Mouse (Mus musculus): ENCODE results near the gene Ribc2.

Ribc2 gene

GRCm38 (mm10) chr15:85131275-85132192 lies at the start of gene Ribc2, which contains the start of gene Smc1b:
Ribc2 (plus strand) TSS chr15:85132078.
Smc1b (minus strand) TSS chr15:85131964.
- peak; percentile 95 for DNase-seq

GRCm38 (mm10) chr15:85085641-85086040 lies 46.2 kb upstream of the Ribc2 start:
- no peak for DNase-seq

DNA sequence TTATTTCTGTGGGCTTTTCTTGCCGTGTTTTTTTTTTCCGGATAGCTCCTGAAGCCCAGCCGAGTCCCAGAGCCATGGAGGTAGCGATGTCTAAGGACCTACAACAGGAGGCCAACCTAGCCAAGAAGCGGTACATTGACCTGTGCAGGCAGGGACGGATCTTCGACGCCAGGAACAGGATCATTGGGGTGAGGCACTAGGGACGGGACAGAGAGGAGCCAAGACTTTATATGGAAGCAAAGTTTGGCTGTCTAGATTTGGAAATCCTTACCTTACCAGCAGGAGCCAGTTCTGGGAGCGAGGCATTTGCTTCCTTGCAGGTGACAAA lies 279 bp downstream of the Ribc2 start:
- DNase-seq = no peak

- no peak for DNase-seq
Measured at GRCm38 (mm10) chr15:85135143-85135542, 3.3 kb downstream of the Ribc2 start.

DNA sequence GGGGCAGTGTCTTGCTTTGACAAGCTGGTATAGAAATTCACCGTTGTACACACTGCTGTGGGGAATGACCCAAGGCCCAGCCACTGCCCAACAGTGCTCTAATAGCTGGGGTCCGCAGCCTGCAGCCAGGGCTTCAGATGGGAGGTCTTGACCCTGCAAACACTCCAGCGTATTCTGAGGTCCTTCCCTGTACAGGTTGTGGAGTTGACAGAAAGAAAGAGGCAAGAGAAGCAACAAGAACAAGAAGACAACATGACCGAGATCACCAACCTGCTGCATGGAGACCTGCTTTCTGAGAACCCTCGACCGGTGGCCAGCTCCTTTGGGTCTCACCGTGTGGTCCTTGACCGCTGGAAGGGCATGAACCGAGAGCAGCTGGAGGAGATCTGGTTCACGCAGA lies 9.4 kb downstream of the Ribc2 start:
- DNase-seq = no peak

GRCm38 (mm10) chr15:85142441-85142840 lies 10.6 kb downstream of the Ribc2 start:
- DNase-seq = no peak

DNA sequence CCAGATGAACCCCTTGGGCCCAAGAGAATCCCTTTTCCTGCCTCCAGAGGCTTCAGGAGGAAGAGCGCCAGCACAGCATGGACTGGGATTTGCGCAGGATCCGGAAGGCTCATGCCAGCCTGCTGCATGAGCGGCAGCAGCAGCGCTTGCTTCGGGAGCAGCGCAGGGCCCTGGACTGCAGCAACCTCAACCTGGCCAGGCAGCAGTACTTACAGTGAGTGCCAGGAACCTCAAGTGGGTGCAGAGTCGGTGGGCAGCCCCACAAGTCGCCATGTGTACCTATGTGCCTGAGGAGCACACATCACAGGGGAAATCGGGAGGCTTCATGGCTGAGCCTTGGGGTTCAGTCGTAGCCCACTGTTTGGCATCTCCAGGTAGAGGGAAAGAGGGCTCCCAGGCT lies 11.3 kb downstream of the Ribc2 start:
- no peak for DNase-seq

DNA sequence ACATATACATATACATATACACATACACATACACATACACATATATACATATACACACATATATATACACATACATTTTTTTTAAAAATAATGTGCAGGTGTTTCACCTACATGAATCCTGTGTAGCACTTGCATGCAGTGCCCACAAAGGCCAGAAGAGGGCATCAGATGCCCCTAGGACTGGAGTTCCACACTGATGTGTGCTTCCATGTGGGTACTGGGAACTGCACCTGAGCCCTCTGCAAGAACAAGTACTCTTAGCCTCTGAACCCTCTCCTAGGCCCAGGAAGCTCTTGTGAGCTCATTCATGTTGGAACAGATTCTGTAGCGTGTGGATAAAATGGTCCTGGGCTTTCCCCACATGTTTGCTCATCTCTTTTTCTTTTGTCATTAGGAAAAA lies 11.9 kb downstream of the Ribc2 start:
- no peak for DNase-seq

DNA sequence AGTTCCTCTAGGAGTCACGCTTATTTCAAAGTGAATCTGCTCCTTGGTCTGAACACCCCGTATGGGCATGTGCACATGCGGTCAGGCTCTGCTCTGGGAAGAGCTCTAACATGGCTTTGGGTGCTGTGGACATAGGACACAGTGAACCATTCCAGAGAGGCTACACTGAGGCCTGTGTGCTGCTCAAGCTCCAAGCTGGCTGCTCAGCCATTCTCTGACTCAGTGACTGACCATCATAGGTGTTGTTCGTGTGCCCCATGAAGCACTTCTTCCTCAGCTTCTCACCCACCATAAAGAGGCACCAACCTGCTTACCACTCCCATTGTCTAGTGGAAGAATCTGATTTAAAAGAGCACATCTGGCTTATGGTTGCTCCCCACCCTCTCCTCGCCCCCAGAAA lies 12.4 kb downstream of the Ribc2 start:
- no peak for DNase-seq

DNA sequence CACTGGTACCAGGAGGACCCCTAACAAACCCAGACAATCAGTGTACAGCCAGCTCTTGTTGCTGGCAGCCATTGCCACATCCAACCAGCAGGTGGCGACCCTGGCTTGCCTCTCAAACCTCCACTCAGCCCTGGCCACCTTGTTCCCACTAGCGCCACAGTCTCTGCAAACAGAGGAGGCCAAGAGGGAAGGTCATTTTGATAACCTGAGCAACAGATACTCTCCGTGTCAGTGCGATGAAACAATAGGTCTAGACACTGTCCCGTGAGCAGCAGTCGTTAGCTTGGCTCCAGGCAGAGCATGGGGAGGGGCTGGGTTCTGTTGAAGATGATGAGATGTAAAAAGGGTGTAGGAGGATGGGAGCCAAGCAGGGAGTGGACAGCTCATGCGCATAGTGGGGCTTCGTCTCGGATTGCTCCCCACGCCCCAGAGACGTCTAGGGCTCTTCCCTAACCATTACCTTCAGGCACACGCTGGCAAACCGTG lies 19.6 kb downstream of the Ribc2 start:
- peak; percentile 80 for DNase-seq

GRCm38 (mm10) chr15:85152577-85152976 lies 20.7 kb downstream of the Ribc2 start:
- no peak for DNase-seq

- no peak for DNase-seq
Measured at GRCm38 (mm10) chr15:85154091-85154490, 22.2 kb downstream of the Ribc2 start.

- DNase-seq = no peak
Measured at GRCm38 (mm10) chr15:85156198-85156597, 24.3 kb downstream of the Ribc2 start.

GRCm38 (mm10) chr15:85161416-85161815 lies 29.5 kb downstream of the Ribc2 start:
- no peak for DNase-seq

- no peak for DNase-seq
Measured at GRCm38 (mm10) chr15:85162693-85163663, 31.1 kb downstream of the Ribc2 start.

GRCm38 (mm10) chr15:85166433-85166933 lies 34.6 kb downstream of the Ribc2 start:
- DNase-seq = peak; percentile 35

DNA sequence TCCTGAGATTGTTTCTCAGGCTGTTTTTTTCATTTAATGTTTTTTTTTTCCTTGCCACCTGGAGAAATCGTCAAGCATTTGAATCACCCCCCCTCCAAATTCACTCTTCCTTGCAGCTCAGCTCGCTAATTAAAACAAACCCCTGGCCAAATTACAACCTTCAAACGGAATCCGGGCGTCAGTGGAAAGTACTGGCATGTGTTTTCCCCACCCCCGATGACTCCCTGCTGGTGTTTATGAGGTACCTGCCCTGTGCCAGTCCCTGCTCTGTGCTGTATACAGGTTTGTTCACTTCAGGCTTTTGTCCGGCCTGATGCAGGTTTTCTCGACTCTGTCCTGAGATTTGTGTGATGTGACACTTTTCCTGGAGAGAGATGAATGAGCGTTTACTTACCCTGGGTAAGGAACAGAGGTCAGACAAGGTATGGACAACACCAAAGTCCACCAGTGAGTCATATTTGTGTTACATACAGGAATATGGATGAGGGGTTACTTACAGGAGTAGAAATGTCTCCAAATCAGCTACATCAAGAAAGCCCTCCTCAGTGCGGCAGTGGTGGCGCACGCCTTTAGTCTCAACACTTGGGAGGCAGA lies 35.3 kb downstream of the Ribc2 start:
- DNase-seq = no peak

DNA sequence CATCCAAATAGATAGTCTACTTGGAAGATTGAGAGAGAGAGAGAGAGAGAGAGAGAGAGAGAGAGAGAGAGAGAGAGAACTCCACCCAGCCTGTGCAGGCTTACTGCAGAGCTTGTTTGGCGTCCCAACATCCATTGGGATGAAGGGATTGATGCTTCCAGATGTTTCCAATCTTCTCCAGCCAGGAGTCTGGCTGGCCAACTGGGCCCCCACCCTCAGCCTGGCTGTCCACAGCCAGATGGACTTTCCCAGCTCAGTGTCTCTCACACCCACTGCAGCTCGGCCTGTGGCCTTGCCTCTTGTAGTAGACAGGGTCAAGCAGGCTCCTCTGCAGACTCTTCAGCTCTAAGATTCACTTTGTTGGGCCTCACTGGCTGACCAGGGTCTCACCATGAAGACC lies 40.2 kb downstream of the Ribc2 start:
- DNase-seq = no peak

GRCm38 (mm10) chr15:85173425-85173824 lies 41.5 kb downstream of the Ribc2 start:
- DNase-seq = peak; percentile 55

- no peak for DNase-seq
Measured at GRCm38 (mm10) chr15:85174060-85174459, 42.2 kb downstream of the Ribc2 start.

DNA sequence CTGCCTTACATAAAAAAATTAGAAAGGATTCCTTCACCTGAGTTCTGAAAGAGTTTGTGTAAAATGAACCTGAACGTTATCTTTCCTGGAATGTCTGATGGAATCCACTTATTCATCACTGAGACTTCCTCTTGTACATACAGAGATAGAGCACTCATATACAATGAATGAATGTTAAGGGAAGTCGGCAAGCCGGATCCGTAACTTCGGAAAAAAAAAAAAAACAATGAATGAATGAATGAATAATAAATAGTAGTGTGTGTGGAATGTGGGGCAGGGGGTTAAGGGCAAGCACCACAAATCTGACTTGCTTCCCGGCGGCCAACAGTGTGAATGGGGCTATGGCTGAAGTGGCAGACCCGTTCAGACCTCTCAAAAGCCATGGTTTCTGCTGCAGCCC lies 45.7 kb downstream of the Ribc2 start:
- DNase-seq = peak; percentile 31

DNA sequence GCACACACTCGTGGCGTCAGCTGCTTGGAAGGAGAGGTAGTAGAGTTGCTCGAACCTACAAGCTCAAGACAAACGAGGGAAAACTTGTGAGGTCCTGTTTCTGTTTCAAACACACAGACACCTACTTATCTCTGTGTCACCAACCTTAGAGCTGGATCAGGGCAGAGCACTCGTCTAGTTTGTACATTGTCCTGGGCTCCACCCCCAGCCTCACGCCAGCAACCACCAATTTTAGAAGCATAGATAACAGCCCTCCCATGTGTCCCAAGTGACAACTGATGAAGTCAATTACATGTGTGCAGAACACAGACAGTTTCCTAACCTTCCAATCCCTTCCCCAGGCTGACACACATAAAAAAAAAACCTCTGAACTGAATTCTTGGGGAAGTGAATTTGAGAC lies 46.3 kb downstream of the Ribc2 start:
- no peak for DNase-seq

Measured in retina, postnatal 1 day (tissue).